Mouse (Mus musculus): ENCODE data around the gene Gm28308. TPM values are rescaled to one million over a fixed set of nuclear protein-coding genes. Genes with fewer than 3 reads are reported as not detected.

Gene Gm28308
- total and polyA plus RNA-seq, 3 experiments: not detected

DNA sequence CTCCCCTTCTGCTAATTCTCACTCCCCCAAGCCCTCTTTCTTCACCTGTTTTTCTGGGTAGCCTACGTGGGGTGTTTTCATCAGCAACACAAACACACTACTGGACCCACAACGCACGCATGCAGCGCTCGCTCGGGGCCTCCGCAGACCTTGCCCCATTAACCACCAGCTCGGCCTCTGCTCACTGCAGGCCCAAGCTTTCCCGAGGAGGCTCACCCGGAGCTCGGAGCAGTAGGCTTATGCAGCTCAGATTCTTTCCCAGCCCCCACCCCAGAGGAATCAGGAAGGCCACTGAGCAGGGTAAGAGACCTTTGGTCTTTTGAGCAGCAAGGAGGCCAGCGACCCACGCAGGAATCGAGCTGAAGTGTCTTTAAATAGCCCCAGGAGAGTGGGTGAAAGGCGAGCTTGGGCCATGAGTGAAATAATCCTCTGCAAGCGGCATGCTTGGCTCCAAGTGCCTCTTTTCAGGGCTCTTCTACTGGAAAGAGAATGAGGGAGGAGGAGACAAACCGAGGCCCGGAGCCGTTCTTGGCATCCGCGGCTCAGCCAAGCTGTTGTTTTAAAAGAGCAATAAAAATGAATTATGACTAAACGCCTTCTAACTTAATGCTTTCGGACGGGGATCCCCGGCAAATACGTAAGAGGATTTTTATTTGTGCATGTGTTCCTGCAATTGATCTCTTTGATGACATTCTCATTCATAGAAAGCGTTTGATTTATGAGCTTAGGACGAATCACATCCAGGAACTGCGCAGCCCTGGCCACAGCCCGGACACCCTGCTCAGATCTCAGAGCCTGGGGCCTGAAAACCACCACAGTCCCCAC lies 52.4 kb downstream of the Gm28308 start:
- in situ Hi-C loops (cut with MboI; ENCODE audit: low pct_ligation_motif_present, low pct_unique_long_range_greater_than_20kb, low sequenced_read_pairs) (no loop called here), dilution Hi-C loops (cut with MboI; ENCODE audit: extremely low pct_ligation_motif_present, extremely low pct_unique_long_range_greater_than_20kb, low sequenced_read_pairs) (no loop called here)
- peak; percentile 25 for DNase-seq (ENCODE audit: extremely low read depth)
- Histone ChIP-seq H3K9me3 (replicated peaks; ENCODE audit: low read length) (no peaks in the 10 kb centered on the region), H3K27ac (ENCODE audit: insufficient read depth, low read depth) (peak overlapping the region; percentile 40), H3K27me3 (replicated peaks) (no peaks in the 10 kb centered on the region), H3K4me1 (ENCODE audit: control insufficient read depth in 1 of 2, insufficient read depth in 2 of 2) (peaks cover 2 to 17% of the 10 kb centered on the region in 2 experiments; a peak in 3 of 4 replicates), H3K4me2 (ENCODE audit: insufficient read depth, low read depth, poor library complexity, severe bottlenecking) (peak overlapping the region; percentile 95), H3K9ac (ENCODE audit: insufficient read depth, low read depth) (peak overlapping the region; percentile 96), H3K4me3 (replicated peaks in 1 of 3; ENCODE audit: low read depth in 2 of 3, low read length in 2 of 3, poor library complexity in 1 of 3) (peak overlapping the region; percentile 23 to 83 (median 52)), H3K79me2 (replicated peaks; ENCODE audit: control insufficient read depth, extremely low read depth, insufficient read depth, poor library complexity, severe bottlenecking) (peaks cover 7% of the 10 kb centered on the region; the same call in 1 of the 2 replicates), H3K36me3 (replicated peaks in 1 of 2; ENCODE audit: control insufficient read depth in 1 of 2, insufficient read depth in 1 of 2, low read length in 1 of 2) (peaks cover 6 to 40% of the 10 kb centered on the region in 2 experiments)
- no peak; the same call in 1 of the 2 replicates for TF ChIP-seq IRF4 (IDR thresholded peaks at IDR 0.05; ENCODE audit: low read depth, low read length)
- TF ChIP-seq CHD2 (IDR thresholded peaks at IDR 0.05; ENCODE audit: low read length): 0 out of 2 replicates have a peak, but pooled peaks have one; percentile 13

DNA sequence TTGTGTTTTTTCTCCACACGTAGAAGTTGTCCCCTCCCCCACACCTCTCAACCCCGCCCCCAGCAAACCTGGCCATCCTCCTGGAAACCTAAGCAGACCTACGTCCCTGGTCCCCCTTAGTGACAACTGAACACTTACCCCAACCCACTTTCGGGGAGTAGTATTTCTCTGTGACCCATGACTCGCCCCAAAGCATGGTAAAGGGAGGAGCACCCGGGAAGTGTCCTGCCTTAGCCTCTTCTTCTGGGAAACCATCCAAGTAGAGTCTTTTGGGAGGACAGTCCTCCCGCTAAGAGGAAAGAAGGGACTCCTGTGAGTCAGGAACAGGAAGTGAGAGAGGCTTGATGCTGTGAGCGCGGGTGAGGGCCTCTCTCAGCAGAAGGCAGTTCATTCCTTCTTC lies 53.2 kb downstream of the Gm28308 start:
- no peaks in the 10 kb centered on the region for H3K27me3 ChIP-seq (replicated peaks)
- no peaks in the 10 kb centered on the region for H3K9me3 ChIP-seq (replicated peaks; ENCODE audit: low read length)
- peak overlapping the region; percentile 83 to 92 (median 88) for H3K4me3 ChIP-seq (replicated peaks in 1 of 3; ENCODE audit: low read depth in 2 of 3, low read length in 2 of 3, poor library complexity in 1 of 3)
- H3K4me2 ChIP-seq (ENCODE audit: insufficient read depth, low read depth, poor library complexity, severe bottlenecking): peak overlapping the region; percentile 95
- H3K9ac ChIP-seq (ENCODE audit: insufficient read depth, low read depth): peak overlapping the region; percentile 96
- in situ Hi-C loops (cut with MboI; ENCODE audit: low pct_ligation_motif_present, low pct_unique_long_range_greater_than_20kb, low sequenced_read_pairs) (no loop called here), dilution Hi-C loops (cut with MboI; ENCODE audit: extremely low pct_ligation_motif_present, extremely low pct_unique_long_range_greater_than_20kb, low sequenced_read_pairs) (no loop called here)
- H3K36me3 ChIP-seq (replicated peaks in 1 of 2; ENCODE audit: control insufficient read depth in 1 of 2, insufficient read depth in 1 of 2, low read length in 1 of 2): peaks cover 6 to 37% of the 10 kb centered on the region in 2 experiments
- peaks cover 2 to 17% of the 10 kb centered on the region in 2 experiments; a peak in 3 of 4 replicates for H3K4me1 ChIP-seq (ENCODE audit: control insufficient read depth in 1 of 2, insufficient read depth in 2 of 2)
- DNase-seq (ENCODE audit: extremely low read depth): peak; percentile 76
- H3K27ac ChIP-seq (ENCODE audit: insufficient read depth, low read depth): peak overlapping the region; percentile 45
- TF ChIP-seq ELF1 (IDR thresholded peaks at IDR 0.05; ENCODE audit: low read depth, low read length) (peak; percentile 72), JUN (IDR thresholded peaks at IDR 0.05; ENCODE audit: insufficient read depth, low read depth, low read length) (no peak), TBP (conservative IDR thresholded peaks at IDR 0.05; ENCODE audit: low read depth, low read length) (0 out of 2 replicates have a peak, but pooled peaks have one; percentile 17), EP300 (IDR thresholded peaks at IDR 0.05; ENCODE audit: low read length) (peak; percentile 71), MAX (IDR thresholded peaks at IDR 0.05; ENCODE audit: low read length) (no peak), IRF4 (IDR thresholded peaks at IDR 0.05; ENCODE audit: low read depth, low read length) (peak; percentile 79), ZMIZ1 (IDR thresholded peaks at IDR 0.05; ENCODE audit: low read depth, low read length) (peak; percentile 36; the same call in 1 of the 2 replicates), MYC (IDR thresholded peaks at IDR 0.05; ENCODE audit: low read depth, low read length) (no peak), RAD21 (IDR thresholded peaks at IDR 0.05; ENCODE audit: low read depth, low read length) (no peak), MAZ (IDR thresholded peaks at IDR 0.05; ENCODE audit: low read depth, low read length) (peak; percentile 31; the same call in 1 of the 2 replicates), CHD2 (IDR thresholded peaks at IDR 0.05; ENCODE audit: low read length) (peak; percentile 72; the same call in 1 of the 2 replicates), POLR2A (IDR thresholded peaks at IDR 0.05; ENCODE audit: low read depth, low read length) (peak; percentile 39; the same call in 1 of the 2 replicates), TCF12 (IDR thresholded peaks at IDR 0.05; ENCODE audit: low read depth, low read length) (peak; percentile 34; the same call in 1 of the 2 replicates), NELFE (IDR thresholded peaks at IDR 0.05; ENCODE audit: low read depth, low read length) (peak; percentile 43; the same call in 1 of the 2 replicates), MEF2A (IDR thresholded peaks at IDR 0.05; ENCODE audit: borderline replicate concordance, low read depth, low read length) (no peak)
- peaks cover 7% of the 10 kb centered on the region; the same call in 1 of the 2 replicates for H3K79me2 ChIP-seq (replicated peaks; ENCODE audit: control insufficient read depth, extremely low read depth, insufficient read depth, poor library complexity, severe bottlenecking)
